Mouse (Mus musculus) bone marrow macrophage, adult 2 months (primary cell): Measurements from ENCODE around the gene Mrps6.

Experiments
- CTCF ChIP-seq: IDR thresholded peaks from 2 replicates; pipeline ENCODE4 v1.5.1; 2012; ENCODE audit warnings: low read depth, mild to moderate bottlenecking, low read length, moderate library complexity
- POLR2A ChIP-seq: IDR thresholded peaks from 2 replicates; pipeline ENCODE4 v1.6.1; 2012; ENCODE audit warnings: mild to moderate bottlenecking, low read depth, low read length, borderline replicate concordance

GRCm38 (mm10) chr16:92034676-92035075 lies 23.4 kb upstream of the Mrps6 start:
- TF ChIP-seq CTCF (no peak), POLR2A (no peak)
